Mouse (Mus musculus) ES-E14 (cell line): ENCODE measurements at regions not wholly inside any gene's neighbourhood (a gene's known extent, or its start where the extent isn't known, plus 50 kb on each side); places are given as distances from the start of the nearest gene placed in this dataset.

Source experiments
- DNase-seq: peaks from one replicate; pipeline ENCODE4 v3.0.0-alpha.2; 2013; ENCODE audit warnings: low read depth, low spot score
- H3K27ac ChIP-seq: 2 replicates; pipeline ENCODE4 v1.5.1; 2012; ENCODE audit warnings: low read depth, mild to moderate bottlenecking, low read length, moderate library complexity, mixed read lengths; ENCODE audit not compliant: poor library complexity, insufficient read depth, severe bottlenecking
- H3K36me3 ChIP-seq: 2 replicates; pipeline ENCODE4 v1.6.1; 2012; ENCODE audit warnings: mild to moderate bottlenecking, low read length, moderate library complexity, mixed read lengths; ENCODE audit not compliant: control insufficient read depth, poor library complexity, insufficient read depth, severe bottlenecking
- H3K4me1 ChIP-seq, 2 experiments: fragments of 150-350 bp in 1 of 2; sonication (generic) in 1 of 2; 2 replicates each; pipeline ENCODE4 v1.6.1; 2012; ENCODE audit warnings: low read length in 2 of 2, mild to moderate bottlenecking in 1 of 2, mixed read lengths in 1 of 2; ENCODE audit not compliant: control insufficient read depth in 2 of 2, insufficient read depth in 2 of 2, poor library complexity in 1 of 2
- H3K4me3 ChIP-seq, 2 experiments: fragments of 150-350 bp in 1 of 2; sonication (generic) in 1 of 2; 2 replicates each; pipeline ENCODE4 v1.5.1; 2012; ENCODE audit warnings: low read length in 2 of 2, low read depth in 1 of 2, mild to moderate bottlenecking in 1 of 2, mixed read lengths in 1 of 2; ENCODE audit not compliant: insufficient read depth in 1 of 2, poor library complexity in 1 of 2, severe bottlenecking in 1 of 2
- H3K9ac ChIP-seq: 2 replicates; pipeline ENCODE4 v1.6.1; 2012; ENCODE audit warnings: low read depth, mild to moderate bottlenecking, low read length, mixed read lengths; ENCODE audit not compliant: poor library complexity, insufficient read depth, severe bottlenecking
- H3K9me3 ChIP-seq: fragments of 150-350 bp; sonication (generic); 2 replicates; pipeline ENCODE4 v1.6.1; 2012; ENCODE audit warnings: low read depth, mild to moderate bottlenecking, low read length; ENCODE audit not compliant: control insufficient read depth, insufficient read depth
- CHD2 ChIP-seq: IDR thresholded peaks from 2 replicates; pipeline ENCODE4 v1.6.1; 2014; ENCODE audit warnings: mild to moderate bottlenecking, low read depth, low read length, inconsistent platforms
- HCFC1 ChIP-seq: IDR thresholded peaks from 2 replicates; pipeline ENCODE4 v1.6.1; 2012; ENCODE audit warnings: low read length, inconsistent platforms, borderline replicate concordance; ENCODE audit not compliant: insufficient read depth
- MAFK ChIP-seq: IDR thresholded peaks from 2 replicates; pipeline ENCODE4 v1.6.1; 2014; ENCODE audit warnings: mild to moderate bottlenecking, low read depth, low read length, inconsistent platforms; ENCODE audit not compliant: insufficient read depth
- ZC3H11A ChIP-seq: IDR thresholded peaks from 2 replicates; pipeline ENCODE4 v1.6.1; 2012; ENCODE audit warnings: low read depth, mild to moderate bottlenecking, inconsistent platforms, low read length, borderline replicate concordance
- ZNF384 ChIP-seq: IDR thresholded peaks from 2 replicates; pipeline ENCODE4 v1.6.1; 2012; ENCODE audit warnings: low read depth, low read length, inconsistent platforms
- in situ Hi-C, 2 experiments: fragments of 600-800 bp; cut with MboI; formaldehyde crosslinking; loops; one replicate each; pipeline ENCODE4 v1.15.1; 2025; ENCODE audit warnings: low sequenced_read_pairs in 2 of 2, inconsistent platforms in 1 of 2; ENCODE audit not compliant: unreplicated experiment in 2 of 2

DNA sequence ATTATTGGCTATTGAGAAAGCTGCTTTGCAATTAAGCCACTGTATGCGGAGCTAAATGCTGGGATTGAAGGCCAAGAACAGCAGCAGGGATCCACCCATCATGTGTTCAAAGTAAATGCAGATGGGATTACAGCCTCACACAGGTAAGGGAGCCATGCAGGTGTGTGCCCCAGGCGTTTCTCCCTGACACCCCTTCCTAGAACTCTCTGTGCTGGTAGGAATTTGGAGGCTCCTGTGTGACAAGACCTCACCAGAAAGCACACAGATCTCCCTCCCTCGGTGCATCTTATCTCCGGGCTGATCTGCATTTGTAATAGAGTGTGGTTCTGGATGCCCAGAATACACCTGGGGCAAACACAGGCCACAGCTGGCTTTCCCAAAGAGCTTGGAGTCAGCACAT, 134.7 kb downstream of the Irx2 start:
- no peaks in the 10 kb centered on the region for H3K9me3 ChIP-seq
- no peaks in the 10 kb centered on the region for H3K36me3 ChIP-seq
- no peak overlapping the region for H3K9ac ChIP-seq
- no peak for TF ChIP-seq ZC3H11A
- no peak for TF ChIP-seq HCFC1
- no peak for TF ChIP-seq CHD2
- TF ChIP-seq ZNF384: no peak
- no peak for TF ChIP-seq MAFK
- no peak overlapping the region for H3K27ac ChIP-seq
- DNase-seq: no peak
- H3K4me1 ChIP-seq: no peaks in the 10 kb centered on the region
- no peak overlapping the region for H3K4me3 ChIP-seq
- in situ Hi-C loops: no loop called here

DNA sequence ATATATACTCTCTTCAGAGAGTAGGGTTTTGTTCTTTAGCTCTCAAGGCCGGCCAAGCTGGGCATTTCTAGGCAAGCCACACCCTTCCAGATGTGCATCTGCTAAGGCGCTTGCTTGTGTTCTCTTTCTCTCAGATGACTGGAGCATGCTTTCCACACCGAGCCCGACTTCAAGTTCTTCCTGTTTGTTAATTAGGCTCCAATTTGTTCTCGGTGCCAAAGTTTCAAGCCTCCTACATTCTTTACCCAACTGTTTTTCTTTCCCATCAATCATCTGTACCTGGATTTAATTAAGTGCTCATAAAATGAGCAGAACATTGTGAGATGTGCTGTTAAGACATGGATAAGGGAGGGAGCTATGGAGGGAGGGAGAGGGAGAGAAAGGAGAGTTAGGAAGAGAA, 138.7 kb downstream of the Irx2 start:
- Histone ChIP-seq H3K9me3 (no peaks in the 10 kb centered on the region), H3K9ac (no peak overlapping the region), H3K36me3 (no peaks in the 10 kb centered on the region), H3K4me1 (no peaks in the 10 kb centered on the region), H3K4me3 (no peak overlapping the region), H3K27ac (no peak overlapping the region)
- in situ Hi-C loops: no loop called here
- no peak for DNase-seq
- TF ChIP-seq ZC3H11A: no peak
- TF ChIP-seq MAFK: no peak
- no peak for TF ChIP-seq CHD2
- TF ChIP-seq ZNF384: no peak
- no peak for TF ChIP-seq HCFC1

DNA sequence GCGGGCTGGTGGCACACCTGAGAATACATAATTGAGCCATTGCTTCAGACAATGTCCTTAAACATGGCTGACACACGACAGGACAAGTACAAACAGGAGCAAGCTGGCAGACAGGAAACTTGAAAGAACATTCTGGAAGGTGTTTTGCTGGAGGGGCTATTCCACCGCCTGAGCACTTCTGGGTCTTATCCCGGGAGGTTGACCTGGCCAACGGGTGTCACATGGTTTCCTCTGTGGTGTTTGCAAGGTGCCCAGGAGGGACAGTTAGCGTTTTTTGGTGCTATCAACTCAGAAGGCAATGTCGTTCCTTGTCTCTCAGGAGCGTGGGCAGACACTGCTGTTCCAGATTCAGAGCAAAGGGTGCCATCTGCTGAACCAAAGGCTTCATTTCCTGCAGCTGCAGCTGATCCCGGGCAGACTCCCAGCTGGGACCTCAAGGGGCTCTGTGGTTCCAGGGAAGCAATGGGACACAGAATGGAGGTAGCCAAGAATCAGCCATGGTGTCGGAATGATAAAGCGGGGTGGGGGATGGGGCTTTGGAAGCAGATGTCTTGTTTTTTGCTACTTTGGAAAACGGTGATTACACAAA, 140.5 kb downstream of the Irx2 start:
- DNase-seq: no peak
- Histone ChIP-seq H3K27ac (no peak overlapping the region), H3K4me1 (no peaks in the 10 kb centered on the region), H3K4me3 (no peak overlapping the region), H3K36me3 (no peaks in the 10 kb centered on the region), H3K9ac (no peak overlapping the region), H3K9me3 (no peaks in the 10 kb centered on the region)
- in situ Hi-C loops: no loop called here
- TF ChIP-seq MAFK (no peak), ZC3H11A (no peak), CHD2 (no peak)

DNA sequence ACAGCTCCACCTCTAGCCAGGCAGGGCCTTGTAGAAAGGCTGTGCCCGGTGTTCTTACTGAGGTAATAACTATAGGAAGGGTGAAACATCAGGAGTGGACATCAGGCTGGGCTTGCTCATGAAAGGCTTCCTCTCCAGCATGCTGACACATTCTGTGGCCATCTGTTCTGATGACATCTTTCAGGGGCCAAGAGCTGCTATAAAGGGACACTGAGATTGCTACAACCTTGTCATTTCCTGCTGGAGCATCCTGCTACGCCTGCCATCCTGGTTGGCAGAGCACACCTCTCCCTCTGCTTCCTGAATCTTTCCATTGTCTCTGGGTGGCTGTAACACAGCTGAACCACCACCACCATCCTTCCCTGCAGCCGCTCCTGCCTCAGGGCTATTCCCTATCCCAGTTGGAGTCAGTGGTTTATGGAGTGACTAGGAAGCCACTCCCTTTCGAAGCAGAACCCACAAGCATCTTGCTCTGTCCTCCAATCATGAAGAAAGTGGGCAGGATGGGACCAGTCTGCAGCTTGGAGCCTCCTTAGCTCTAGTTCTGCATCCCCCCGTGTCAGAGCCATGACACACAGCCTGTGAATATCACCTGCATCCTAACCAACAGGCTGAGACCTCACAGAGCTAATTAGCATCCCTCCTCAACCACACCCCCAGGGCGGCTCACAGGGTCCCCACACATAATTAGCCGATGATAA, 154.6 kb downstream of the Irx2 start:
- Histone ChIP-seq H3K27ac (no peak overlapping the region), H3K9me3 (no peaks in the 10 kb centered on the region), H3K4me3 (no peak overlapping the region), H3K4me1 (no peaks in the 10 kb centered on the region), H3K36me3 (no peaks in the 10 kb centered on the region), H3K9ac (no peak overlapping the region)
- DNase-seq: no peak
- in situ Hi-C loops: no loop called here
- TF ChIP-seq CHD2 (no peak), ZNF384 (no peak), ZC3H11A (no peak), MAFK (no peak)

DNA sequence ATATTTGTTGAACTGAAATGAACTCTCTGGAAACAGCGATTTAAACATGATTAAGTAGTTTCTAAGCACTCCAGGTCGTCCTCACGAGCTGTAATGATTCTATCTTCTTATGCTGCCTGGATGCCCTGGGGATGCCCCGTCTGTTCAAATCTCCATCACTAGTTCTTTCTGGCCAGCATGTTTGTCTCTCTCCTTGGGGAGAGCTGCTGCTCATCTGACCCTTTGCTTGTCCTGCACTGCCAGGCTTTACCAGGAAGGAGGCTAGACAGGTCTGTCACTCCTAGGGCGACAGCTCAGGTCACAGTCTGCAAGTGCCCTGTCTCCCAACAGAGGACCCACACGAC, 155.1 kb downstream of the Irx2 start:
- in situ Hi-C loops: no loop called here
- DNase-seq: no peak
- Histone ChIP-seq H3K36me3 (no peaks in the 10 kb centered on the region), H3K4me3 (no peak overlapping the region), H3K4me1 (no peaks in the 10 kb centered on the region), H3K27ac (no peak overlapping the region), H3K9ac (no peak overlapping the region), H3K9me3 (no peaks in the 10 kb centered on the region)
- TF ChIP-seq HCFC1 (no peak), ZNF384 (no peak), ZC3H11A (no peak), CHD2 (no peak), MAFK (no peak)
